Mouse (Mus musculus) intestine, embryonic 15.5 days (tissue): ENCODE measurements at regions not wholly inside any gene's neighbourhood (a gene's known extent, or its start where the extent isn't known, plus 50 kb on each side); places are given as distances from the start of the nearest gene placed in this dataset.

Experiments used
- ATAC-seq: fragments of 200-750 bp; cut with Nextera tagmentation; 2 replicates; pipeline ENCODE4 v1.8.0; 2017; ENCODE audit warnings: moderate TSS enrichment, moderate library complexity
- H3K27ac ChIP-seq: fragments of 300-500 bp; sonication (generic); 2 replicates; pipeline ENCODE4 v1.5.1; 2015; ENCODE audit warnings: mild to moderate bottlenecking, inconsistent platforms
- H3K27me3 ChIP-seq: fragments of 300-500 bp; sonication (generic); replicated peaks from 2 replicates; pipeline ENCODE4 v1.6.1; 2015; ENCODE audit warnings: inconsistent platforms
- H3K36me3 ChIP-seq: fragments of 300-500 bp; sonication (generic); 2 replicates; pipeline ENCODE4 v1.6.1; 2015; ENCODE audit warnings: inconsistent platforms
- H3K4me1 ChIP-seq: fragments of 300-500 bp; sonication (generic); replicated peaks from 2 replicates; pipeline ENCODE4 v1.6.1; 2015; ENCODE audit warnings: inconsistent platforms
- H3K4me2 ChIP-seq: fragments of 300-500 bp; sonication (generic); replicated peaks from 2 replicates; pipeline ENCODE4 v1.6.1; 2015; ENCODE audit warnings: mild to moderate bottlenecking, inconsistent platforms
- H3K4me3 ChIP-seq: fragments of 300-500 bp; sonication (generic); replicated peaks from 2 replicates; pipeline ENCODE4 v1.5.1; 2015; ENCODE audit warnings: inconsistent platforms
- H3K9ac ChIP-seq: fragments of 300-500 bp; sonication (generic); 2 replicates; pipeline ENCODE4 v1.6.1; 2015; ENCODE audit warnings: inconsistent platforms
- H3K9me3 ChIP-seq: fragments of 300-500 bp; sonication (generic); 2 replicates; pipeline ENCODE4 v1.6.1; 2016; ENCODE audit warnings: inconsistent platforms
- WGBS: fragments of 180-500 bp; shearing (Covaris S2); methylation state at CpG from one replicate; pipeline ENCODE4 v1.1.7; 2015; 5-methylcytosine and 5-hydroxymethylcytosine counted together

DNA sequence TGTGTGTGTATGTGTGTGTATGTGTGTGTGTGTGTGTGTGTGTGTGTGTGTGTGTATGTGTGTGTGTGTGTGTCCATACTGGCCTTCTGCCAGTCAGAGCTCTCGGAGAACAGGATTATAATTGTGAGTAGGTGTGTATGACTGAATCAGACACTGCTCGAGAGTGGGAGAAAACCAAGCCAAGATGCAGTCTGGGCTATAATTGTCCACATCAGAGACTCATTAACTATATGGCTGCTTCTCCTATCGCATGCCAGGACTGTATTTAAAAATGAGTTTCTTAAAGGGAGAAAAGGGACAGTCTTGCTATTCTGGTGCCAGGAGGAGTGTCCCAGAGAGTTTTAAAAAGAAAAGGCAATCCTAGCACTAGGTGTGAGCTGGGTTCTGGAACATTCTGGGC lies 58.7 kb upstream of the Adpgk start:
- Histone ChIP-seq H3K9me3 (no peaks in the 10 kb centered on the region), H3K27me3 (no peaks in the 10 kb centered on the region), H3K4me3 (no peak overlapping the region), H3K4me2 (no peak overlapping the region), H3K9ac (no peak overlapping the region), H3K27ac (no peak overlapping the region), H3K36me3 (no peaks in the 10 kb centered on the region), H3K4me1 (no peaks in the 10 kb centered on the region)
- 63% methylated on average over 3 of the region's 3 CpGs for WGBS
- no peak for ATAC-seq

DNA sequence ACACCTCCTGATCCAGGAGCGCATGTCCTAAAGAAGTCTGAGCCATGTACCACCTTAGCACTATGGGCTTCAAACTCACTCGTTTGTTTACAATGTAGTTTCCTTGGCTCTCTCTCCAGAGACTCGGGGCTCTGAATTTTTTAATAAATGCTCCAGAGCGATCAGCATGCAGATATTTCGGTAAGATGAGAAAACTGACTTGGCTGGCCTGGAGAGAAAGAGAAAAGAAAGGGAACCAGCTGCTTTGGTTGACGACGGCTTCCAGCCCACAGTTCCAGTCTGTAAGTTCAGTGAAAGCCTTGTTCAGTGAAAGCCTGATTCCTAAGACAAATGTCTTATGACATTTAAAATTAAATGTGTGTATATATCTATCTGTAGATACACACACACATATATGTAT lies 59.4 kb upstream of the Adpgk start:
- Histone ChIP-seq H3K4me2 (no peak overlapping the region), H3K9me3 (no peaks in the 10 kb centered on the region), H3K4me3 (no peak overlapping the region), H3K36me3 (no peaks in the 10 kb centered on the region), H3K27me3 (no peaks in the 10 kb centered on the region), H3K27ac (no peak overlapping the region), H3K9ac (no peak overlapping the region), H3K4me1 (no peaks in the 10 kb centered on the region)
- ATAC-seq = no peak
- WGBS = 57% methylated on average over 7 of the region's 7 CpGs

GRCm38 (mm10) chr9:59231186-59231585 lies 60.2 kb upstream of the Adpgk start:
- no peaks in the 10 kb centered on the region for H3K27me3 ChIP-seq
- no peak overlapping the region for H3K9ac ChIP-seq
- ATAC-seq = no peak
- 75% methylated on average over 5 of the region's 5 CpGs for WGBS
- H3K36me3 ChIP-seq = no peaks in the 10 kb centered on the region
- no peaks in the 10 kb centered on the region for H3K9me3 ChIP-seq
- no peaks in the 10 kb centered on the region for H3K4me1 ChIP-seq
- H3K27ac ChIP-seq = no peak overlapping the region
- no peak overlapping the region for H3K4me2 ChIP-seq
- no peak overlapping the region for H3K4me3 ChIP-seq

- Histone ChIP-seq H3K27me3 (no peaks in the 10 kb centered on the region), H3K9me3 (no peaks in the 10 kb centered on the region), H3K4me2 (no peak overlapping the region), H3K4me1 (no peaks in the 10 kb centered on the region), H3K9ac (no peak overlapping the region), H3K27ac (no peak overlapping the region), H3K4me3 (no peak overlapping the region), H3K36me3 (no peaks in the 10 kb centered on the region)
- ATAC-seq = no peak
- WGBS = 85% methylated on average over 5 of the region's 5 CpGs
Observed at GRCm38 (mm10) chr9:59230161-59230560, 61.2 kb upstream of the Adpgk start.

- Histone ChIP-seq H3K27me3 (no peaks in the 10 kb centered on the region), H3K9me3 (no peaks in the 10 kb centered on the region), H3K27ac (no peak overlapping the region), H3K4me2 (no peak overlapping the region), H3K36me3 (no peaks in the 10 kb centered on the region), H3K9ac (no peak overlapping the region), H3K4me3 (no peak overlapping the region), H3K4me1 (no peaks in the 10 kb centered on the region)
- WGBS = 85% methylated on average over 4 of the region's 4 CpGs
- no peak for ATAC-seq
Observed at GRCm38 (mm10) chr9:59227948-59228347, 63.4 kb upstream of the Adpgk start.

GRCm38 (mm10) chr9:59226361-59226760 lies 65.0 kb upstream of the Adpgk start:
- ATAC-seq = no peak

DNA sequence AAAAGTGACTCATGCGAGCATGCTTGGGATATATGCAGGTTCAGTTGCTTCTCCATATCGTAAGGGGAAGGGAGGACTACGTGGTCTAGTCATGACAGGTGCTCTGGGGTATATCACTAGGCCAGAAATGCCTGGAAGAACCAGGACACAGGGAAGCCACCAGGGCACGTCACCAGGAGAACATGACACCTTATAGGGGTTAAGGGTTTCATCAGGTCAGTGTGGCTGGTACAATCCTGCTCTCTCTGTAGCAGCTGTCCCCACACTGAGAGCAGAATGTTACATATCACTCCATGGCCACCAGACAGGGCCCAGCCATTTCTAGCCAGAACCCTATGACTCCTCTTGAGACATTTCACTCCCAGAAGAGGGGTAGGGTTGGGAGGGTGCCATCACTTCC lies 72.1 kb upstream of the Adpgk start:
- Histone ChIP-seq H3K9me3 (no peaks in the 10 kb centered on the region), H3K4me3 (no peak overlapping the region), H3K27me3 (no peaks in the 10 kb centered on the region), H3K27ac (no peak overlapping the region), H3K4me2 (no peak overlapping the region), H3K36me3 (no peaks in the 10 kb centered on the region), H3K9ac (no peak overlapping the region), H3K4me1 (no peaks in the 10 kb centered on the region)
- ATAC-seq = no peak
- 71% methylated on average over 4 of the region's 4 CpGs for WGBS

More at GRCm38 (mm10) chr9:59226361-59226760, 65.0 kb upstream of the Adpgk start:
- no peaks in the 10 kb centered on the region for H3K4me1 ChIP-seq
- no peaks in the 10 kb centered on the region for H3K27me3 ChIP-seq
- no peak overlapping the region for H3K9ac ChIP-seq
- 90% methylated on average over 4 of the region's 4 CpGs for WGBS
- no peak overlapping the region for H3K27ac ChIP-seq
- no peaks in the 10 kb centered on the region for H3K36me3 ChIP-seq
- no peak overlapping the region for H3K4me2 ChIP-seq
- no peak overlapping the region for H3K4me3 ChIP-seq
- H3K9me3 ChIP-seq = no peaks in the 10 kb centered on the region

DNA sequence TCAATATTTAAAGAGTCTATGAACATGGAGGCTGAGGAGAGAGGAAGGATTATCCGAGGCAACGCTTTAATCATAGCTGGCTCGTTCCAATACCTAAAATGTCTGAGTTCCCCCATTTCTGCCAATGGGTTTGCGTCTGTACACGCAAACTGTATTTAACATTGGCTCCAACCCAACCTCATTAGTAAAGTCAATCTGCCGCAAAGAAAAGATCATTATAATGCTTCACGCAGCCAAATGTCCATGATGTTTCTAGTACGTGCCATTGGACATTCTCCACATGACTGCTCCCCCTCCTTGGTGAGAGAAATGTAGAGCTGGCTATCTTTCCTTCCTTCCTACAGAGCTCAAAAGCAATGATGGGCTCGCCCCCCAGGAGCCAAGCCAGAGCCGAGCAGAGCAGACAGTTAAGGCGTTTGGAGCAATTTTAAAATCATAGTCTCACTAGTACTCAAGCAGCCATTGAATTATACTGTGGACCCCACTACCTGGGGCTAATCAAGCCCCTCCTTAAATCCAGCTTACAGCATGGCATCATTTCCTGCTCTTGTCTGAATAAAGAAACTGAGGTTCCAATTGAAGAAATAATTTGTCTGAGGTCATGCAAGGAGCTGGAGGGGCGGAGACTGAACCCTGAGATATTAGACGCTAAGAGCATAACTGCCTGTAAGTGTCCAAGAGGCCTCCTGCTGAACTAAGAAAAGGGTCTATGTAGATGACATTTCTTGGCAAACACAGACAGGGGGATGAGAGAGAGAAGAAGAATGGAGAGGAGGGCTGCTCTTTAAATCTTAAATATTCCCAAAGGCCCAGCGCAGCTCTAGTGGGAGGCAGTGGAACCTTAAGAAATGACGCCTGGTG lies 88.5 kb upstream of the Adpgk start:
- Histone ChIP-seq H3K4me1 (peaks cover 9% of the 10 kb centered on the region; the same call in 1 of the 2 replicates), H3K4me3 (no peak overlapping the region), H3K4me2 (no peak overlapping the region), H3K27me3 (no peaks in the 10 kb centered on the region), H3K9ac (no peak overlapping the region), H3K27ac (no peak overlapping the region), H3K36me3 (no peaks in the 10 kb centered on the region), H3K9me3 (no peaks in the 10 kb centered on the region)
- no peak for ATAC-seq
- WGBS = 84% methylated on average over 15 of the region's 15 CpGs

DNA sequence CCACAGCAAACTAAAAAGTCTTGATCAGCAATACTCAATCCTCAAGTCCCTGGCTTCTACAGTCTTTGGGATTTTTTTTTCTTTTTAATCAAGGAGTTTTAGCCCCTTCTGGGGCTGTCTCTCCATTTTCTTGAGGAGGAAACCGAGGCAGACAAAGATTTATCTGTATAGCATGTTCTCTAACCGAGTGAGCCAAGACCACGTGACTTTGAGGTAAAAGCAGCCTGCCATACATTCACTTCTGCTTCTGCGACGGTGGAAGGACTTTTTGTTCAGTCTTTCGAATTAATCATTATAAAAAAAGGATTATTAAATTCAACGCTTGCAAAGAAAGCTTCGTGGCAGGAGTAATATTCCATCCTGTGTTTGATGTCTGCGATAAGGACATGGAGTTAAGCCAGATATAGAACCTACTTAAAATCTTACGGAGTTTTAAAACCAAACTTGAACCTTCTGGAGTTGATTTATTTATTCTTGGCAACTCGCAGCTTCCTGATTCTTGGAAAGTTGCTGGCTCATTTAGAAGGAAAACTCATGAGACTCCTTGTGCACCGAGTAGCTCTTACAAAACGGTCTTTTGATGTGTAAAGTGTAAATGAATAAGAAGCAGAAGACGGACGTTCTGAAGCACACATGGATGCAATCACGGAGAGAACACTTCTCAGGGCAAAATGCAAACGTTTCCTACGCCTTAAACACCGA lies 91.7 kb upstream of the Adpgk start:
- Histone ChIP-seq H3K9ac (no peak overlapping the region), H3K4me3 (no peak overlapping the region), H3K36me3 (no peaks in the 10 kb centered on the region), H3K27me3 (no peaks in the 10 kb centered on the region), H3K9me3 (no peaks in the 10 kb centered on the region), H3K4me1 (peaks cover 9% of the 10 kb centered on the region; the same call in 1 of the 2 replicates), H3K27ac (no peak overlapping the region), H3K4me2 (no peak overlapping the region)
- no peak for ATAC-seq
- 47% methylated on average over 19 of the region's 19 CpGs for whole genome bisulfite sequencing

GRCm38 (mm10) chr9:59198221-59198875 lies 93.0 kb upstream of the Adpgk start:
- H3K9ac ChIP-seq = no peak overlapping the region
- no peaks in the 10 kb centered on the region for H3K27me3 ChIP-seq
- no peak overlapping the region for H3K27ac ChIP-seq
- no peak overlapping the region for H3K4me3 ChIP-seq
- no peak for ATAC-seq
- 18% methylated on average over 6 of the region's 6 CpGs for WGBS
- H3K36me3 ChIP-seq = no peaks in the 10 kb centered on the region
- no peaks in the 10 kb centered on the region for H3K9me3 ChIP-seq
- 0 out of 2 replicates have a peak overlapping the region, but pooled peaks have one; percentile 4 for H3K4me2 ChIP-seq
- H3K4me1 ChIP-seq = peaks cover 9% of the 10 kb centered on the region; the same call in 1 of the 2 replicates

DNA sequence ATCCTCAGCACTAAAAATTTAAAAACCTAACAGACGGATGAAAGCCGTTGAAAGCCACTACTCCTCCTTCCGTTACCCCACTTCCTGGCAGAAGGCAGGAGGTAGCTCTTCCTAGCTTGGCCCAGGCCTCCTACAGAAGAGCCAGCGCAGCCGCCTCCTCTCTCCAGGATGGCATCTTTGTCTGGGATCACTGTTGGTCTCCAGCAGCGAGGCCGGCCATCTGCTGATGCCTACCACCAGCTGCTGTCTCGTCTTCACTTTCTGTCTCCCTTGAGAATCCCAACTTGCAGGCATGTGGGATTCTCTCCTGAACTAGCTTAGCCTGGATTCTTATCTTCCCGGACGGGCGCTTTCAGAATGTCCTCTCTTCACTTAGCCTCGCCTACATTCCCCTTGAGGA lies 93.9 kb upstream of the Adpgk start:
- Histone ChIP-seq H3K9ac (no peak overlapping the region), H3K27me3 (no peaks in the 10 kb centered on the region), H3K9me3 (no peaks in the 10 kb centered on the region), H3K27ac (no peak overlapping the region), H3K4me2 (no peak overlapping the region), H3K4me3 (no peak overlapping the region), H3K4me1 (peaks cover 9% of the 10 kb centered on the region; the same call in 1 of the 2 replicates), H3K36me3 (no peaks in the 10 kb centered on the region)
- no peak for ATAC-seq
- 79% methylated on average over 12 of the region's 12 CpGs for WGBS

DNA sequence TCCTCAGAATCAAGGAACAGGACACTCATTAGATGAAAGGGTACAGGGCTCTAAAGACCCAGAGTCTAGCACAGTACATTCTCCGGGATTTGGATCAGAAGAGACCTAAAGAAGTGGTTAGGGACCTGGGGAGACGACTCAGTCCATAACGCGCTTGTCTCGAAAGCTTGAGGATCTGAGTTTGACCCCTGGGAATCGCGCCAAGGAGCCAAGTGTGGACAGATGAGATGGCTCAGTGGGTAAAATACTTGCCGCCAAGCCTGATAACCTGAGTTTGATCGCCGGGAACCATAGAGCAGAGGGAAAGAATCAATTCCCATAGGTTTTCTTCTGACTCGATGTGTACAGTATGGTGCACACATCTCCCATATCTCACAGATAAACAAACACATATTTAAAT lies 97.4 kb upstream of the Adpgk start:
- Histone ChIP-seq H3K36me3 (no peaks in the 10 kb centered on the region), H3K9me3 (no peaks in the 10 kb centered on the region), H3K4me2 (no peak overlapping the region), H3K4me3 (no peak overlapping the region), H3K4me1 (peaks cover 12% of the 10 kb centered on the region), H3K9ac (no peak overlapping the region), H3K27me3 (no peaks in the 10 kb centered on the region), H3K27ac (no peak overlapping the region)
- no peak for ATAC-seq
- 90% methylated on average over 11 of the region's 11 CpGs for WGBS
